ENCODE assay signal across 24 mouse cellular contexts in the genomic region with DNA sequence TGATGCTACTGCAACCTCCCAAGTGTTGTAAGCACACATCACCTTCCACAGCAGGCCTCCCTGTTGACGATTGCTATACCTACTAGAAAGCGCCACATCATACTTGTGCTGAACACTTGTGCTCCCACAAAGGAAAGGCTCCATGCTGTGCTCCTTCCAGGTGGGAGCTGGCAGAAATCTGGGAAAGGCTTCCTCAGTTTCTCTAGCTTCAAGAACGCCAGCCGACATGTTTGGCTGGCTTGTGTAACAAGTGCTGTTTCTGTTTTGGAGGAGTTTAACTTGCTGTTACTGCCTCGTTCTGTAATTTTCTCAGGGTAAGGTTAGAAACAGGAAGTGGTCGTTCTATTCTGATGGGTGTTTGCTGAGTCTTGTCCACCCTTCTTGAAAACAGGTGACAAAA. TPM values are rescaled to one million over a fixed set of nuclear protein-coding genes. Genes with fewer than 3 reads are reported as not detected.
DNase-seq lines count a peak whose midpoint lies in the region; ATAC-seq and TF ChIP-seq lines count a peak whose summit lies in the region.
"Had no signal": no experiment of that assay in that cellular context is flagged by ENCODE, and none has a peak within 500 bp of the region (broad histone marks: within the 10 kb centered on the region; RNA-seq: fewer than 3 reads in every experiment).

No protein-coding gene starts in this region.

- DNase-seq in layer of hippocampus, adult 2 months (ENCODE audit: low spot score in 2 of 2), result no peak
- DNase-seq in layer of hippocampus, postnatal 25 days (ENCODE audit: extremely low spot score in 1 of 2, low spot score in 1 of 2), result no peak
- peak; percentile 50 to 51 for DNase-seq in B cell, adult 2 months
- DNase-seq in natural killer cell, adult 2 months (ENCODE audit: low spot score in 2 of 2), result peak; percentile 32 to 41
- no peak for DNase-seq in left cerebral cortex, adult 9 months (ENCODE audit: low spot score in 2 of 2)
- no peak for DNase-seq in right cerebral cortex, postnatal 10 days (ENCODE audit: low spot score in 2 of 2)
- DNase-seq: adrenal gland, adult 2 months; cerebellum, adult 9-10 months; gastrocnemius, postnatal 14 days; layer of hippocampus, postnatal 36 days; lung, adult 18-20 months; lung, postnatal 36 days had no signal

- peak overlapping the region; percentile 58; the same call in 1 of the 2 replicates for H3K27ac ChIP-seq in layer of hippocampus, adult 2 months
- H3K27ac ChIP-seq: embryonic facial prominence, embryonic 12.5 days; forebrain, embryonic 13.5 days; heart, embryonic 10.5 days; hindbrain, embryonic 14.5 days; kidney, embryonic 15.5 days; limb, embryonic 15.5 days; midbrain, embryonic 10.5 days; neural tube, embryonic 12.5 days; stomach, postnatal 0 days had no signal

- TF ChIP-seq CTCF in layer of hippocampus, adult 2 months (conservative IDR thresholded peaks at IDR 0.05), result no peak

- no peak overlapping the region for H3K4me3 ChIP-seq in layer of hippocampus, adult 2 months
- H3K4me3 ChIP-seq: embryonic facial prominence, embryonic 12.5 days; erythroblast, embryonic 14.5 days; forebrain, embryonic 13.5 days; heart, embryonic 10.5 days; kidney, embryonic 15.5 days; limb, embryonic 15.5 days; midbrain, embryonic 10.5 days; neural tube, embryonic 12.5 days had no signal

- peak; percentile 82 for ATAC-seq in granulocyte monocyte progenitor cell, adult 5-6 weeks (replicated peaks; ENCODE audit: poor library complexity, severe bottlenecking)
- ATAC-seq: forebrain, embryonic 13.5 days; intestine, postnatal 0 days had no signal

RNA-seq across cellular contexts. Expression of a gene that starts 22.7 kb away (rescaled TPM):
- 100 to 1,000 TPM; 125 to 129 TPM for total RNA-seq in layer of hippocampus, adult 2 months (2021)
- total RNA-seq in layer of hippocampus, postnatal 25 days (2021), result 100 to 1,000 TPM; 115 to 125 TPM
- total RNA-seq in granulocyte monocyte progenitor cell, adult 5-6 weeks (2014; fragmentation: Nextera tagmentation), result 30.2 and 57.5 TPM in 2 replicates
- 39.5 and 43.3 TPM in 2 replicates for total RNA-seq in granulocyte monocyte progenitor cell, adult 5-6 weeks (2017)

Comparison
In these comparisons a context has a peak if more than half of its experiments do, and no peak if none do; other contexts are left out.
1. DNase-seq: peak in B cell, adult 2 months (2 of 2) and natural killer cell, adult 2 months (2 of 2); none in layer of hippocampus, adult 2 months (0 of 2), layer of hippocampus, postnatal 25 days (0 of 2), left cerebral cortex, adult 9 months (0 of 2) and right cerebral cortex, postnatal 10 days (0 of 2).